Mouse (Mus musculus) MEL (cell line): ENCODE results near the gene Amacr.

Experiments
- BHLHE40 ChIP-seq: IDR thresholded peaks from 2 replicates; pipeline ENCODE4 v1.6.1; 2012; ENCODE audit warnings: low read depth, mild to moderate bottlenecking, inconsistent platforms, low read length, improper control_type of control experiment, borderline replicate concordance
- CTCF ChIP-seq, 3 experiments: IDR thresholded peaks in 2 of 3; conservative IDR thresholded peaks in 1 of 3; 2 replicates each; pipeline ENCODE4 v1.5.1; 2011 to 2012; ENCODE audit warnings: low read length in 3 of 3, low read depth in 2 of 3, mild to moderate bottlenecking in 2 of 3, improper control_type of control experiment in 1 of 3, inconsistent platforms in 1 of 3, mixed read lengths in 1 of 3, moderate library complexity in 1 of 3; ENCODE audit not compliant: control insufficient read depth in 1 of 3, insufficient read depth in 1 of 3, poor library complexity in 1 of 3, severe bottlenecking in 1 of 3
- EP300 ChIP-seq, 2 experiments: IDR thresholded peaks; 2 replicates each; pipeline ENCODE4 v1.6.1; 2011; ENCODE audit warnings: improper control_type of control experiment in 2 of 2, low read length in 2 of 2, low read depth in 1 of 2, mild to moderate bottlenecking in 1 of 2
- GABPA ChIP-seq: IDR thresholded peaks from 2 replicates; pipeline ENCODE4 v1.6.1; 2012; ENCODE audit warnings: low read depth, mild to moderate bottlenecking, inconsistent platforms, low read length, improper control_type of control experiment, moderate library complexity
- GATA1 ChIP-seq: IDR thresholded peaks from 2 replicates; pipeline ENCODE4 v1.6.1; 2011; ENCODE audit warnings: low read depth, low read length, improper control_type of control experiment
- KAT2A ChIP-seq: conservative IDR thresholded peaks from 2 replicates; pipeline ENCODE4 v1.6.1; 2012; ENCODE audit warnings: low read depth, low read length, improper control_type of control experiment, inconsistent platforms
- MAFK ChIP-seq: IDR thresholded peaks from 2 replicates; pipeline ENCODE4 v1.6.1; 2011; ENCODE audit warnings: low read depth, mild to moderate bottlenecking, low read length, improper control_type of control experiment, borderline replicate concordance
- MYB ChIP-seq: IDR thresholded peaks from 2 replicates; pipeline ENCODE4 v1.6.1; 2011; ENCODE audit warnings: mild to moderate bottlenecking, low read depth, low read length, improper control_type of control experiment
- MYC ChIP-seq: IDR thresholded peaks from 2 replicates; pipeline ENCODE4 v1.6.1; 2011; ENCODE audit warnings: low read depth, mild to moderate bottlenecking, low read length, improper control_type of control experiment, moderate library complexity
- POLR2A ChIP-seq, 2 experiments: IDR thresholded peaks; 2 replicates each; pipeline ENCODE4 v1.6.1; 2011 to 2012; ENCODE audit warnings: low read length in 2 of 2, mild to moderate bottlenecking in 2 of 2, control low read depth in 1 of 2, improper control_type of control experiment in 1 of 2, low read depth in 1 of 2, moderate library complexity in 1 of 2; ENCODE audit not compliant: control insufficient read depth in 1 of 2, insufficient read depth in 1 of 2, poor library complexity in 1 of 2
- RCOR1 ChIP-seq: IDR thresholded peaks from 2 replicates; pipeline ENCODE4 v1.6.1; 2012; ENCODE audit warnings: low read depth, mild to moderate bottlenecking, inconsistent platforms, low read length, improper control_type of control experiment
- TAL1 ChIP-seq: IDR thresholded peaks from 2 replicates; pipeline ENCODE4 v1.6.1; 2012; ENCODE audit warnings: mild to moderate bottlenecking, inconsistent platforms, low read length, moderate library complexity, mixed read lengths
- USF1 ChIP-seq: IDR thresholded peaks from 2 replicates; pipeline ENCODE4 v1.6.1; 2014; ENCODE audit warnings: low read depth, mild to moderate bottlenecking, inconsistent platforms, low read length, improper control_type of control experiment, moderate library complexity
- ZNF384 ChIP-seq: IDR thresholded peaks from 2 replicates; pipeline ENCODE4 v1.6.1; 2012; ENCODE audit warnings: low read depth, mild to moderate bottlenecking, inconsistent platforms, low read length, improper control_type of control experiment

DNA sequence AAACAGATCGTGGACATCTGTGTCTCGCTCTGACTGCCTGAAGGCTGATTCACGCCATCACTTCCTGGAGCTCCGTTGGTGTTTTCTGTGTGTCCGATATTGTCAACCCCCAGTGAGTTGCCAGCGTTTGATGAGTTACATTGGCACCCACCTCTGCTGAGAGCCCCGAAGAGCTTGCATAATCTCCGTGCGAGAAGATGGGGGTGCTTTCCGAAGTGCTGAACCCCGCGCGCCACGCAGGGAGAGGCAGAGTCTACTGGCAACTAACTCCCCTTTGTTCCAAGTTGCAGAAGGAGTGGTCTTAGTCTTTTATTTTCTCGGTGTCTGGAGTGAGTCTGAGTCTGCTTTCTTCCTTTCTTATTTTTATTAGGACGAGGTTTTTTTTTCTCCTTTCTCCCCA, 56.2 kb downstream of the Amacr start, which contains the start of gene Rxfp3:
- TF ChIP-seq GATA1 (no peak), ZNF384 (no peak), CTCF (IDR thresholded peaks at IDR 0.05 in 2 of 3, conservative IDR thresholded peaks at IDR 0.05 in 1 of 3; ENCODE audit: control insufficient read depth in 1 of 3, insufficient read depth in 1 of 3, low read depth in 2 of 3, low read length in 3 of 3, poor library complexity in 1 of 3, severe bottlenecking in 1 of 3) (no peak), EP300 (IDR thresholded peaks at IDR 0.05; ENCODE audit: low read depth in 1 of 2, low read length in 2 of 2) (no peak), USF1 (no peak), MAFK (no peak), POLR2A (IDR thresholded peaks at IDR 0.05; ENCODE audit: control insufficient read depth in 1 of 2, insufficient read depth in 1 of 2, low read depth in 1 of 2, low read length in 2 of 2, poor library complexity in 1 of 2) (no peak), KAT2A (no peak), BHLHE40 (no peak), MYC (no peak), GABPA (no peak), RCOR1 (no peak), TAL1 (no peak), MYB (no peak)
